In genomic region chr15:30709754-30710105, GRCm38 (mm10) we compare ENCODE assay signal across 13 mouse cellular contexts.
"Had no signal": no experiment of that assay in that cellular context is flagged by ENCODE, and none has a peak within 500 bp of the region (broad histone marks: within the 10 kb centered on the region; RNA-seq: fewer than 3 reads in every experiment).

No protein-coding gene starts in this region.

- H3K27me3 ChIP-seq: midbrain, embryonic 12.5 days had no signal

- DNase-seq: lung, adult 18-20 months; lung, embryonic 14.5 days; lung, postnatal 10 days; lung, postnatal 4 days; midbrain, embryonic 14.5 days; right cerebral cortex, postnatal 4 days; spleen, adult 18-20 months; thymus, adult 18-20 months; thymus, postnatal 14 days; thymus, postnatal 36 days had no signal

- H3K36me3 ChIP-seq: midbrain, embryonic 10.5 days; midbrain, embryonic 12.5 days had no signal

- H3K9me3 ChIP-seq: midbrain, embryonic 10.5 days; midbrain, embryonic 12.5 days had no signal

- H3K4me2 ChIP-seq: lung, embryonic 14.5 days; midbrain, embryonic 12.5 days had no signal

- H3K27ac ChIP-seq: midbrain, embryonic 10.5 days; midbrain, embryonic 12.5 days had no signal

- H3K4me3 ChIP-seq: midbrain, embryonic 10.5 days; midbrain, embryonic 12.5 days; myocyte had no signal

- H3K9ac ChIP-seq: lung, embryonic 14.5 days; midbrain, embryonic 12.5 days had no signal
